Mouse (Mus musculus): ENCODE data around the gene Fbxo6. TPM values are rescaled to one million over a fixed set of nuclear protein-coding genes. Genes with fewer than 3 reads are reported as not detected.
A peak's percentile ranks its signal among the peaks of the same experiment; 100 is the strongest.

Fbxo6 gene
- polyA plus RNA-seq, 1 experiment from 2014 or later, result 19.5 TPM

DNA sequence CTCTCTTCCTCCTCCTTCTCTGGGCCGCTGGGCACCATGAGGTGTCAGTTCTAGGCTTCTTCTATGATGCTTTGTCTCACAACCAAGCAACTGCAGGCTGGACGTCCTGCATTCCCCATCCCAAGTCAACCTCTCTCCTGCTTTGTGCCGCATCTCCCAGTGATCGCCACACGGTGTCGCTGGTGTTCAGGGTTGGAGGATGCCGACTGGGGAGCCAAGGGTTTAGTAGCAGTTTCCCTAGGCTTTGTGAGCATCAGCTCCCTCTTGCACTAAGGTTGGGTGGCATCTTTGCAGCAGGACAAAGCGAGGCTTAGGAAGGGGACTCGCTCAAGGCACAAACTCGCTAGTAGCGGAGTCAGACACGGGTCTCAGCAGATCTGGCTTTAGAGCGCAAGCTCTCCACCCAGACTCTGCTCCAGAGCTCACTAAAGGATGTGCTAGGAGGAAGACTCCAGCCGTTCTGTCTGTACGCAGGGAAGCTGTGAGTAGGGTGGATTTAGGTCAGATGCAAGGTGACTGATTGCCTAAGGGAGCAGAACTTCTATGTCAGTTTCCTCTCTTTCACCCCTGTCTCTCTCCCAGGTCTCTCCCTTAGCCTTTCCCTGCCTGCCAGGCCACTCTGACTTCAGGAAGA lies 37.1 kb downstream of the Fbxo6 start:
- Histone ChIP-seq H3K27ac (peak overlapping the region; percentile 24; the same call in 1 of the 2 replicates), H3K4me1 (peaks cover 14% of the 10 kb centered on the region), H3K27me3 (ENCODE audit: insufficient read depth, poor library complexity, severe bottlenecking) (peaks cover 17% of the 10 kb centered on the region; the same call in 1 of the 2 replicates), H3K4me3 (peak overlapping the region; percentile 34), H3K36me3 (no peaks in the 10 kb centered on the region), H3K9me3 (no peaks in the 10 kb centered on the region)
- WGBS, result 7% methylated on average over 15 of the region's 15 CpGs
- DNase-seq (ENCODE audit: low spot score), result peak; percentile 93

DNA sequence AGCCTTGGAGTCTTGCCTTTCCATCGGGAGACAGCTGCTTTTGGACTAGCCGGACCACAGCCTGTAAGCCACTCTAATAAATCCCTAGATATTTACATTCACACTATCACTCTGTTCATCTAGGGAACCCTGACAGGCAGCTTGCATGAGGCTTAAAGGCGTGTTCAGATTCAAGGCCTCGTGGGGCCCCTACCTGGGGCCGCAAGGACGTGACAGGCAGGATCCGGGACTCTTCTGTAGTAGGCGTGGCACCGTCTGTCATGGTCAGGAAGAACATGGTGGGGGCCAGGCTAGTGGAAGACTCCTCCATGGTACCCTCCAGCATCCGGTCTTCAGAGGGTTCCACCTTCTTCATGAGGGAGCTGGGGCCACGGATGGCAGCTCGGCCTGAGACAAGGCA lies 39.4 kb downstream of the Fbxo6 start:
- DNase-seq (ENCODE audit: low spot score), result no peak
- no peaks in the 10 kb centered on the region for H3K36me3 ChIP-seq
- peaks cover 17% of the 10 kb centered on the region; the same call in 1 of the 2 replicates for H3K27me3 ChIP-seq (ENCODE audit: insufficient read depth, poor library complexity, severe bottlenecking)
- H3K9me3 ChIP-seq, result no peaks in the 10 kb centered on the region
- WGBS, result 86% methylated on average over 12 of the region's 12 CpGs
- H3K4me3 ChIP-seq, result no peak overlapping the region
- H3K27ac ChIP-seq, result no peak overlapping the region
- peaks cover 34% of the 10 kb centered on the region for H3K4me1 ChIP-seq

DNA sequence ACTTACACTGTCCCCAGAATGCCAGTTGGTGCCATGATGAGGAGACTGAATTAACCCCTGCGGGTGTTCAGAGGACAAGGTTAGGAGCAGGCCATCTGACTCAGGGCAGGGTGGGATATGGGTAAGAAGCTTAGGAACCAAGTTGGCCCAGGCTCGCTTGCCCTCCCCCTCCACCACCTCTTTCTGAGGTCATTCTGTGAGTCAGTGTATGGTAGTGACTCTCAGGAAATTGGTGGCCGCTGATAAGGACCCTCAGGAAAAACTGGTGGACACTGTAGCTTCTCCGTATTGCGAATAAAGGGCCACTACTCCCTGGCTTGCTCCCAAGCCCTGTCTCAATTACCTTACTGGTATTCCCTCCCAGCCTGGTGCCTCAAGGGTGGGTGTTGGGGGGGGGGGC lies 42.7 kb downstream of the Fbxo6 start:
- H3K4me3 ChIP-seq, result no peak overlapping the region
- H3K27ac ChIP-seq, result no peak overlapping the region
- no peaks in the 10 kb centered on the region for H3K9me3 ChIP-seq
- H3K4me1 ChIP-seq, result peaks cover 32% of the 10 kb centered on the region
- H3K36me3 ChIP-seq, result no peaks in the 10 kb centered on the region
- H3K27me3 ChIP-seq (ENCODE audit: insufficient read depth, poor library complexity, severe bottlenecking), result peaks cover 11% of the 10 kb centered on the region; the same call in 1 of the 2 replicates
- 37% methylated on average over 5 of the region's 5 CpGs for WGBS
- DNase-seq (ENCODE audit: low spot score), result no peak

DNA sequence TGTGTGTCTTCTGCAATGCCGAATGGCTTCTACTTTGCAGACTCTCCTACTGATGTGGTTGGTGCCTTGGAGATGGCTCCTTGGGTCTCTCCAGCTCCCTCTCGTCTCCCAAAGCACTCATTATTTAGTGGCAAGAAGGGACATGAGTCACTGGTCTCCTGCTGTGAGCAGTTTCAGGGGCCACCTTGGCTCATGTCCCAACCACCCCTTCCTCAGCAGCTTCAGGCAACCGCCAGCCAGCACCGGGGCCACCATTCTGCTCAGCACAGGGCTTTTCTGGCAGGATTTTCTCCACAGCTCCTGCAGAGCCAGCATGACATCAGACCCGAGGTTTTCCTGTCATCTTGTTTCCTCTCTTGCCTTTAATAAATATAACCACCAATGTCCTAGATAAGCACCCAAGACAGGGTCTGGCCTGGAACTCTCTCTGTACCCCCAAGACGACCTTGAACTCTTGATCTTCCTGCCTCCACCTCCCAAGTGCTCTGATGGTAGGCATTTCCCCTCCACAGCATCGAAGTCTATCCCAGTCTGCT lies 43.3 kb downstream of the Fbxo6 start:
- 47% methylated on average over 7 of the region's 7 CpGs for WGBS
- no peaks in the 10 kb centered on the region for H3K9me3 ChIP-seq

DNA sequence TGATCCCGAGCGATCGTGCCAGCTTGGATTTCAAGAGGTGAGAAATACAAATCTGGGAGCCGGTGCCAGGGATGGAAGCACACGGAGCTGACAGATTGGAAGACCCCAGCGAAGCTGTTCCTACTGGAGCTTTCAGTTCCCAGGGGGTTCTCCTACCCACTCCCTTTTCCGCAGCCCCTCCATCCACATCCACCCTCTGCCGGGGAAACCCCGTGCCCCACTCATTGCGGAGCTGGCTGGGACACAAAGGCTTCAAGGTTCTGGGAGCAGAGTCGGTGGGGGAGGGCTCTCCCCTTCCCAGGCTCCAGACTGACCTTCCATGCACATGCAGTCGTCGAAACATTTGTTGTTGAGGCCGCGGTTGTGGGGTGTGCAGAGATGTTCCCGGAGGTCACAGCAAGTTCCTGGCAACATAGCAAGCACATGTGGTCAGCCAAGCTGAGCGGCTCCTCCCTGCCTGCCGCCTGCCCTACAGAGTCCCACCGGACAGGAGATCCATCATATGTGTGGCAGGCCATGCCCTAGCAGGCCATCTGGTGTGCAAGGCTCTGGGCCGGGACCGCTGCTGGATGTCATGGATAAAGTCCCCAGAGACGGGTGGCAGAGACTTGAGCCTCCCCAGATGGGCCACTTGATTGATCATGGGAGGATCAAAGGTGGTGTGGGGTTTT lies 44.2 kb downstream of the Fbxo6 start:
- H3K36me3 ChIP-seq, result no peaks in the 10 kb centered on the region
- H3K9me3 ChIP-seq, result no peaks in the 10 kb centered on the region
- WGBS, result 44% methylated on average over 22 of the region's 22 CpGs
- H3K4me1 ChIP-seq, result peaks cover 32% of the 10 kb centered on the region
- H3K4me3 ChIP-seq, result 0 out of 2 replicates have a peak overlapping the region, but pooled peaks have one; percentile 9
- peak overlapping the region; percentile 52; the same call in 1 of the 2 replicates for H3K27ac ChIP-seq
- peaks cover 3% of the 10 kb centered on the region; the same call in 1 of the 2 replicates for H3K27me3 ChIP-seq (ENCODE audit: insufficient read depth, poor library complexity, severe bottlenecking)
- DNase-seq (ENCODE audit: low spot score), result no peak

More for the DNA sequence above, 43.3 kb downstream of the Fbxo6 start:
- peaks cover 32% of the 10 kb centered on the region for H3K4me1 ChIP-seq
- DNase-seq (ENCODE audit: low spot score), result no peak
- H3K36me3 ChIP-seq, result no peaks in the 10 kb centered on the region
- H3K27ac ChIP-seq, result no peak overlapping the region; the same call in 1 of the 2 replicates
- peaks cover 11% of the 10 kb centered on the region; the same call in 1 of the 2 replicates for H3K27me3 ChIP-seq (ENCODE audit: insufficient read depth, poor library complexity, severe bottlenecking)
- H3K4me3 ChIP-seq, result no peak overlapping the region

DNA sequence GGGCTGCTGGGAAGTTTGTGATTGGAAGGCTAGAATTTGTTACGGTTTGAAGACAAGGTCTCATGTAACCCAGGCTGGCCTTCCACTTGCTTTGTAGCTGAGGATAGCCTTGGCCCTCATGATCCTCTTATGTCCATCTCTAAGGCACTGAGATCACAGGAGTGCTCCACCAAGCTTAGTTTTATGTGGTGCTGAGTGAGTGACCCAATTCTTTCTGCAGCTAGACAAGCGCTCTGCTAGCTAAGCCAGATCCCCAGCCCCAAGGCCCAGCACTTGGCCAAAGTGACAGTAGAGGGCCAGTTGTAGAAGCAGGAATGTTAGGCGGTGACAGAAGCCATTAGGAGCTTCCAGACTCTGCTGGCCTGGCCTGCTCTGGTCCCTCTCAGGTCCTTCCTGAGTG lies 47.8 kb downstream of the Fbxo6 start:
- WGBS, result 58% methylated on average over 3 of the region's 3 CpGs
- H3K36me3 ChIP-seq, result no peaks in the 10 kb centered on the region

DNA sequence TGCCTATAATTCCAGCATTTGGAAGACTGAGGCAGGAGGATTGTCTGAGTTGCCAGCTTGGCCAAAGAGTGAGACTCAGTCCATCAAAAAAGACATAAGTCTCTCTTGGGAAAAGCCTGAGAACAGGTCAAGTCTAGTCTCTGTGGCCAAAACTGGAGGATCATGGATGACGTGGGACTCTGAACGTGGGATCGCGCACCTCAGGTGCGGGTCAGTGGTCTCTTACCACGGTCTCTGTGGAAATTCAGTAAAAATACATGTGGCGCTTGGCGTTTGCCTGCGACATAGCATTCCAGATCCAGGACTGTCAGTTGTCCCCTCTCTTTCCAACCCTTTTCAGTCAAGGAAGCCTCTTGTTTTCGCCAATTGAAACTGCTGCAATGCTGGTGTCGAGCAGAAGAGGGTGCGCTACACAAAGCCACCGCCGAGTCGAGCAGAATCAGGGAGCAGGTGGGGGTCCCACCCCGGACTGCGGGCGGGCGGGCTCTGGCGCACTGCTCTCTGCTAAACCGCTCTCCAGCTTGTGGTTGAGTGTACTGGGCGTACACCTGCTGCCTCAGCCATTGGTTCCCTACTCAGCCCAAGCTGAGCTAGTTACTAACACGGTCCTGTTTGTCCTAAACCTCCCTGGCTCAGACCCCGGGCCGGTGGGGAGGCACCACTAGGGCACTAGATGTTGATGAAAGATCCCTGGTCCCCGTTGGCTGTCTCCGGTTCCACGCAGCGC lies 50.0 kb downstream of the Fbxo6 start:
- H3K4me1 ChIP-seq, result peaks cover 17% of the 10 kb centered on the region
- peak overlapping the region; percentile 56 for H3K4me3 ChIP-seq
- peaks cover 4% of the 10 kb centered on the region; the same call in 1 of the 2 replicates for H3K27me3 ChIP-seq (ENCODE audit: insufficient read depth, poor library complexity, severe bottlenecking)
- H3K27ac ChIP-seq, result peak overlapping the region; percentile 73
- DNase-seq (ENCODE audit: low spot score), result peak; percentile 82
- no peaks in the 10 kb centered on the region for H3K36me3 ChIP-seq
- WGBS, result 17% methylated on average over 29 of the region's 29 CpGs
- H3K9me3 ChIP-seq, result no peaks in the 10 kb centered on the region

More for the DNA sequence above, 47.8 kb downstream of the Fbxo6 start:
- H3K27ac ChIP-seq, result no peak overlapping the region
- H3K4me3 ChIP-seq, result no peak overlapping the region
- no peaks in the 10 kb centered on the region for H3K9me3 ChIP-seq
- H3K27me3 ChIP-seq (ENCODE audit: insufficient read depth, poor library complexity, severe bottlenecking), result peaks cover 4% of the 10 kb centered on the region; the same call in 1 of the 2 replicates
- peaks cover 39% of the 10 kb centered on the region for H3K4me1 ChIP-seq
- no peak for DNase-seq (ENCODE audit: low spot score)

DNA sequence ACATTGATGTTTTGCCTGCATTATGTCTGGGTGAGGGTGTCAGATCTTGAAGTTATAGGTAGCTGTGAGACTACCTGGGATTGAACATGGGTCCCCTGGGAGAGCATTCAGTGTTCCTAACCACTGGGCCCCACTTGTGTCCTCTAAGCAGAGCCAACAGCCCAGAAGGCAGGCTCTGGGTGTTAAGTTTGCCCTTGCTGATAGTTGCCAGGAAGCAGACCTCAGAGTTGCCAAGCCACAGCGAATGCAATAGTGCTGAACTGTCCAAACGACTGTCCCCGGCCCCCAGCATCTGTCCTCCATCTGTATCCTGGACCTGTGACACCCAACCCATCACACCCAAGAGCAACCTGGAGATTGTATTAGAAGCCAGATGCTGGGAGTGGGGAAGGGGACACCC lies 53.3 kb downstream of the Fbxo6 start:
- 68% methylated on average over 3 of the region's 3 CpGs for WGBS
- Histone ChIP-seq H3K9me3 (no peaks in the 10 kb centered on the region), H3K27ac (no peak overlapping the region), H3K27me3 (ENCODE audit: insufficient read depth, poor library complexity, severe bottlenecking) (peaks cover 4% of the 10 kb centered on the region; the same call in 1 of the 2 replicates), H3K36me3 (no peaks in the 10 kb centered on the region), H3K4me1 (peaks cover 19% of the 10 kb centered on the region), H3K4me3 (no peak overlapping the region)
- DNase-seq (ENCODE audit: low spot score), result no peak

DNA sequence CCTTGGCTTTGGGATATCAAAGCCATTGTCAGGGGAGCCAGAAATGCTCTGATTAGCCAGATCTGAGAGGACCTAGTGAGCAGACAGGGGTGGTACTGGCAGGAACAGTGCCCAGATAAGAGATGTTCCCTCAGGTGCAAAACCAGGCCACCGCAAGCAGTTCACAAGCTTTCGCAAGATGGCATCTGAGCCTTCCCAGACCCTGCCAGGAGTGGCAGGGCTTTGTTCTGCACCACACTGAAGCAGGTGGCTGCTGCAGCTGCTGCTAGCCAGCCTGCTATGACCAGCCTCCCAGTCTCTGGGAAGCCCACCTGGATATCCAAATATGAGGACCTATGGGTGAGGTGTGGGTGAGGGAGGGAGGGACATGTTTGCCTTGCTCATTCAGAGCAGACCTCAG lies 54.0 kb downstream of the Fbxo6 start:
- H3K9me3 ChIP-seq, result no peaks in the 10 kb centered on the region
- no peak for DNase-seq (ENCODE audit: low spot score)
- H3K4me3 ChIP-seq, result no peak overlapping the region
- WGBS, result 94% methylated on average over 2 of the region's 2 CpGs
- no peak overlapping the region for H3K27ac ChIP-seq
- H3K27me3 ChIP-seq (ENCODE audit: insufficient read depth, poor library complexity, severe bottlenecking), result peaks cover 4% of the 10 kb centered on the region; the same call in 1 of the 2 replicates
- H3K4me1 ChIP-seq, result peaks cover 19% of the 10 kb centered on the region
- H3K36me3 ChIP-seq, result no peaks in the 10 kb centered on the region

Small RNAs within 50 kb of the gene (microRNA-seq; reads per million reads assigned to microRNA genes)
- not detected for gene Mir7022

Other genes with a start within 250 kb of the Fbxo6 start
- gene Mfn2, start 247.4 kb downstream of the Fbxo6 start, polyA plus RNA-seq (2016; fragmentation: Nextera tagmentation; extraction: Ambion mirVana), result 65.7 and 126 TPM in 2 replicates
- 40.8 and 44.9 TPM in 2 replicates for gene Plod1, start 215.4 kb downstream of the Fbxo6 start, polyA plus RNA-seq (2016; fragmentation: Nextera tagmentation; extraction: Ambion mirVana)
- gene 2510039O18Rik, start 211.2 kb downstream of the Fbxo6 start, polyA plus RNA-seq (2016; fragmentation: Nextera tagmentation; extraction: Ambion mirVana), result 13.6 and 18.5 TPM in 2 replicates
- gene Nppb, start 166.4 kb downstream of the Fbxo6 start, polyA plus RNA-seq (2016; fragmentation: Nextera tagmentation; extraction: Ambion mirVana), result 124 and 308 TPM in 2 replicates
- 2,404 and 4,482 TPM in 2 replicates for gene Nppa, start 151.4 kb downstream of the Fbxo6 start, polyA plus RNA-seq (2016; fragmentation: Nextera tagmentation; extraction: Ambion mirVana)
- 8.0 and 8.4 TPM in 2 replicates for gene Clcn6, start 113.3 kb downstream of the Fbxo6 start, polyA plus RNA-seq (2016; fragmentation: Nextera tagmentation; extraction: Ambion mirVana)
- gene Mthfr, start 113.1 kb downstream of the Fbxo6 start, polyA plus RNA-seq (2016; fragmentation: Nextera tagmentation; extraction: Ambion mirVana), result 13.5 and 15.6 TPM in 2 replicates
- gene Agtrap, start 64.1 kb downstream of the Fbxo6 start, polyA plus RNA-seq (2016; fragmentation: Nextera tagmentation; extraction: Ambion mirVana), result 20.8 and 25.5 TPM in 2 replicates
- gene Mad2l2, start 21.8 kb downstream of the Fbxo6 start, polyA plus RNA-seq (2016; fragmentation: Nextera tagmentation; extraction: Ambion mirVana), result 43.3 and 51.9 TPM in 2 replicates
- gene Draxin, start 21.4 kb downstream of the Fbxo6 start, polyA plus RNA-seq (2016; fragmentation: Nextera tagmentation; extraction: Ambion mirVana), result 0.12 and 0.48 TPM in 2 replicates
- 13.0 and 23.1 TPM in 2 replicates for gene Fbxo44, start 8.3 kb upstream of the Fbxo6 start, polyA plus RNA-seq (2016; fragmentation: Nextera tagmentation; extraction: Ambion mirVana)
- 0.67 and 0.97 TPM in 2 replicates for gene Fbxo2, start 8.5 kb upstream of the Fbxo6 start, polyA plus RNA-seq (2016; fragmentation: Nextera tagmentation; extraction: Ambion mirVana)
- gene Disp3, start 135.8 kb upstream of the Fbxo6 start, polyA plus RNA-seq (2016; fragmentation: Nextera tagmentation; extraction: Ambion mirVana), result 0.04 TPM in 2 replicates